Mouse (Mus musculus) urinary bladder, postnatal 14 days (tissue): Measurements from ENCODE around the gene Tigar.

ENCODE experiments used
- DNase-seq: peaks from one replicate; pipeline ENCODE4 v3.0.0; 2021; ENCODE audit warnings: low spot score

Tigar gene

DNA sequence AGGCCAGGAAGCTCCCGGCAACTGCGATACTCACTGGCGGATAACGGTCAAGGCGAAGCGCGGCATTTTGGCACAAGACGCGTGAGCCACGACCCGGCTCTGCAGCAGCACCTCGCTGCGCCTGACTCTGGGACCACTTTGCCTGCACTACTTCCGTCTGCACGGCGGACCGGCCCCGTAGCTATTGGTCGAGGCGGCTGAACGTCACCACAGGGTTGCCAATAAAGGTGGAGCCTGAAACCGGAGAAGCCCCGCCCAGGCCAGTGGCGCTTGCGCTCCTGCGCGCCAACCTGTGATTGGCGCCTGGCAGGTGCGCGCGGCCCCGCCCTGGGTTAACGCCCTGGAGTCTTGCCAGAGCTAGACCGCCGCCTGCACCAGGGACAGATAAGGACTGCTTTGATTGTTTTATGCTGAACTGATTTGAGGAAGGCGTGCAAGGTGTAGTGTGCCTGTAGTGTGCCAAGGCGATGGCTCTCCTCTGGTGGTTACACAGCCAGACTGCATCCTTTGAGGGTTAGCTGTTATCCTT lies at the start of gene Tigar:
Tigar (minus strand) TSS at position 156 of the 529 bp plus-strand sequence.
- DNase-seq = peak; percentile 93

DNA sequence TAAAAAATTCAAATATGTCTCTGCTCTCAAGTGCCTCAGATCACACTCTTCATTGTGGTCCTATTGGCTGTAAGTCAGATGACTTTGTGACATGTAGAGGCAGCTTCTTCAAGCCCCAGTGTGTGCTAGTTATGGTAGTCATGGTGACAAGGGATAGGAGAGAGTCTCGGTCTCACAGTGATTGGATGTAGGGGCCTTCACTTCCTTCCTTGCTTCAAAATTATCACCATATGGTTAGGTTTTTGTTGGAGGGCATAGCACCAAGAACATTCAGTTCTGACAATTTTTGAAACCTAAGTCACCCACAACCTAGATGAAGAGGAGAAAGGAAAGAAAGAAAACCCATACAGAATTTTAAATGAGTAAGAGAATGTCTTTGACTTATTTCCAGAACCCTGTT lies 48.0 kb upstream of the Tigar start:
- no peak for DNase-seq

DNA sequence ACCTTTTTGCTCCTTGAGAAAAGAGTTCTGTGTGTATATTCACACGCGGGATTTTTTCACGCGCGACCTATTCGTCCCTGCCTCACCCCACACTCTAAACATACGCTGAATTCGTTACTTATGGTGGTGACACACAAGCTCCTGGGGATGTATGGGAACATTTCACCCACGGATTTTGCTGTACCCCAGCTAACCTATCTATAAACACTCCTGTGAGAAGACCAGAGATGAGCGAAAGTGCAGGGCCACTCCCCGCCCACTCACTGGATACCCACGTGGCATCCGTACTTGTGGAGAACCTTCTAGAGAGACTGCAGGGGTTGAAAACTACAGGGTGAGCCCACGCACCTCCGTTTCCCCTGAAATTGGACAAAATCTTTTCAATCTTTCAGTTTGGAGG lies 46.1 kb upstream of the Tigar start:
- DNase-seq = no peak

DNA sequence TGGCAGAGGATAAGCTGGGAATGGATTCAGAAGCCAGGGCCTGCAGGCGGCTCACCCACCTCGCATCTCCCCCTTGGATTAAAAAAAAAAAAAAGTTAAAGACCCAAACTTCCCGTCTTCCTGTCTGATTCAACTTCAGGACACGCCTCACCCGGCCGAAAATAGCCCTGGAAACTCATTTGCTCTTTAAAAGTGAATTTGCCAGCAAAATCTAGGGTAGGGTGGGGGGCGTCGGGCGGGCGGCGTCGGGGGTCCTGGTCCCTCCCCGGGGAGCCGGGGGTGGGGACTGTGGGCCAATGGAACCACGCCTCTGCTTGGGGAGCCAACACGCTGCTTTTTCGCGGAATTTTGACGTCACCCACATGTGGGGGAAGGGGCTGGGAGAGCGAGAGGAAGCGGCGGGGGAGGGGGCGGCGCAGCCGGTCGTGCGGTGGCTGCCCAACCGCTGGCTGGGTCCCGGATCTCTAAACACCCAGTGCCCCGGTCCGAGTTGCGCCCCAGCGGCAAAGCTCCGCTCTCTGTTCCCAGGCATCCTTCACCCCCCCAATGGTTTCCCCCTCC lies 45.4 kb upstream of the Tigar start:
- DNase-seq = no peak

DNA sequence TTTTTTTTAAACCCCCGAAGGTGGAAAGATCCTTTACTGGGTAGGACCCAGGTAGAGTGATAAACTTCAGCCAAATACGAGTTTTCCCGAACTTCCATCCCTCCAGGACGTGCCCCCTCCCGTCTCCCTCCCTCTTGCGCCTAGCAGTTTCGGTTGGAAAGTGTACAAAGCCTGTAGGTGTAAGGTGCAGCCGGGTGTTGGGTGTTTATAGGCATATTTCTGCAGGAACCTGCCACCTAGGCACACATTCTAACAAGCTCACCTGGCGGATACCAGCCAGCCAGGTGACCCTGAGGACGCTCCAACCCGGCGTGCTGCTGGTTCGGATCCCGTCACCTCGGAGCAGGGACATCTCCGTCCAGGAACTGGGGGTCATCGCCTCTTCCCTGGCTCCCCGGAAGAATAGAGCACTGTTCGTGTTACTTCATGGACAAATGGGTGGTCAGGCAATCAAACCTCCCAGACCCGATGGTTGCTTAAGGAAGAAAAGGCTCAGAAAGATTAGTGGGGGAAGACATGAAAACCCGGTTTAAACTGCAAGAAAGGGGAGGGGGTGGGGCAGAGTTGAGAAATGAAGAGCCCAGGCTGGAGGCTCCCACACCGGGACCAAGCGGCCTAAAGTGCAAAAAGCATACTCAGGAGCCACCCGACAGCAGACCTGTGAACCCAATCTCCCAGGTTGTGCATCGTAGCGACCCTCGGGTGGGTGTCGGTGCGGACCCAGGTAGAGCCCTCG lies 44.8 kb upstream of the Tigar start:
- no peak for DNase-seq

DNA sequence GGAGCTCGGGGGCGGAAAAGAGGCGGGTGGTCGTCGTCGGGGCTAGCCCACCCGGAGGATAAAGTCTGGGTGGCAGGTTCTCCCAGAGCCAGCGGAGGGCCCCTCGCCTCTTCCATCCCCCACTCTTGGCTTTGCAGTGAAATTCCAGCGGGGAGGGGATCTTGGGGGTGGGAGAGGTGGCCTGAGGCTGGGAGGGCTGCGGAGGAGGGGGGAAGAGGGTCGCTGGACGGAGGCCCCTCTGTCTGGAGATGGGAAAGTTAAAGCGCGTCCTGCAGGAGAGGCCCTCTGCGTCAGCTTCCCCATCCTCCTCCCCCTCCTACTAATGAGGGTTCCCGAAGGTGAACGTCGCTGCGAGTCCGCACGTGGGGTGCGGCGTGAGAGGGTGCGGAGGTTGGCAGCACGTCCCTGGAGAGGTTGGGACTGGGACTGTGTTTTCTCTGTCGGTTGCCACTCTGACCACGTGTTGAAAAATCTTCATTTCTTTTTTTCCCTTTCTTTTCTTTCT lies 44.0 kb upstream of the Tigar start:
- no peak for DNase-seq

DNA sequence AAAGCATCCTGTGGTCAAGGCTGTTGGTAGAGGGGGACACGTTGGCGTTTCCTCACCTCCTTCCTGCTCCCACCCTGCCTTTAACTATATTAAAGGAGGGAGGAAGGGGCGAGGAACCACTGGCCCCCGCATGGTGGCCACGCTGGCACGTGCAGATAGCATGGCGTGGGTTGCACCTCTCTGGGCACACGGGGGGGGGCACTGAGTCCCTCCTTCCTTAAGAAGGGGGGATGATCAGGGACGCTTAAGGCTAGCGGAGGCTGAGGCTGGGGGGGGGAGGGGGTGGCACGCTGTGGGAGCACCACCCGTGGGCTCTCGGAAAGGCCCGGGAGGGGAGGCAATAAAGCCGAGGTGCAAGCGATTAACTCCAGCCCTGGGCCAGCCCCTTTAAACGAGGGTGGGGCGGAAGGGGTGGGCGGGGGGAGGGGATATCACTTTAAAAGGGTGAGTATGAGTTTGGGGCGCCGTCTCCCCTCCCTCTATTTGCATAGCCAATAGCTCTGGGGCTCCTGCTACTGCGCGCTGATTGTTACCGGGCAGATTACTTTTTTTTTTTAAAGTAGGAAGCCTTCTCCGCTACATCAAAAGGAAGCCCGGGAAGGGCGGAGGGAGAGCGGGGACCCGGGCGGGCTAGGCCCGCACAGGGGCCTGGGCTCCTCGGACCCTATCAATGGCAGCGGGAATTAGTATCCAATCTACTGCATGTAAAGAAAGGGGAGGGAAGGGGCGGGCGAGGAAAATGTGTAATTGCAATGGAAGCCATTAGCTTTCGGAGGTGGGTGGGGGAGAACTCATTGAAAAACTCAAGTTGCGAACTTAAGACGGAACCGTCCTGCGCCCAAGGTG lies 43.0 kb upstream of the Tigar start, which contains the start of gene Ccnd2:
Ccnd2 (minus strand) TSS at position 88 of the 846 bp plus-strand sequence.
- DNase-seq = peak; percentile 60

DNA sequence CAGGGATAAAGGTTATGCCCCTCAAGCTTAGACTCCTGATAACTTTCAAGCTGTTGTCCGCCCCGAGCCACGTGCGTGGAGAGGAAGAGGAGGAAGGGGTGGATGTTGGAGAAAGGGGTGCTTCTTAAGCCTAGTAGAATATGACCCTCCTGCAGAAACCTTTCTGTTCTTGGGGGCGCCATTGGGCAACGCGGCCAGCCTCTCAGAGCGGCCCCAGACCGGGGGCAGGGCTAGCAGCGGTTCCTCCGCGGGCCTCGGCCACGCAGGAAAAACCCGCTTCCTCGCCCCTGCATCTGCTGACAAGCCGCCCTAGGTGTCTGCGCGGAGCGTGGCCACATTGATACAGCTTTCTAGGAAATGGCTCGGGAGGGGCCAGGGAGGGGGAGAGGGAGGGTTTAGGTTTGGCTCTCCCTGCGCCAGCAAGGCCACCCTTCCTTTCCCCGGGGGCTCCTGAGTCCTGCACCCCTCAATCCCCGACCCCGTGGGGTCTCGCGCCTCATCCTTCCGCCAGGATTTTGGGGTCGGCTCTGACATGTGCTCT lies 42.3 kb upstream of the Tigar start:
- no peak for DNase-seq

DNA sequence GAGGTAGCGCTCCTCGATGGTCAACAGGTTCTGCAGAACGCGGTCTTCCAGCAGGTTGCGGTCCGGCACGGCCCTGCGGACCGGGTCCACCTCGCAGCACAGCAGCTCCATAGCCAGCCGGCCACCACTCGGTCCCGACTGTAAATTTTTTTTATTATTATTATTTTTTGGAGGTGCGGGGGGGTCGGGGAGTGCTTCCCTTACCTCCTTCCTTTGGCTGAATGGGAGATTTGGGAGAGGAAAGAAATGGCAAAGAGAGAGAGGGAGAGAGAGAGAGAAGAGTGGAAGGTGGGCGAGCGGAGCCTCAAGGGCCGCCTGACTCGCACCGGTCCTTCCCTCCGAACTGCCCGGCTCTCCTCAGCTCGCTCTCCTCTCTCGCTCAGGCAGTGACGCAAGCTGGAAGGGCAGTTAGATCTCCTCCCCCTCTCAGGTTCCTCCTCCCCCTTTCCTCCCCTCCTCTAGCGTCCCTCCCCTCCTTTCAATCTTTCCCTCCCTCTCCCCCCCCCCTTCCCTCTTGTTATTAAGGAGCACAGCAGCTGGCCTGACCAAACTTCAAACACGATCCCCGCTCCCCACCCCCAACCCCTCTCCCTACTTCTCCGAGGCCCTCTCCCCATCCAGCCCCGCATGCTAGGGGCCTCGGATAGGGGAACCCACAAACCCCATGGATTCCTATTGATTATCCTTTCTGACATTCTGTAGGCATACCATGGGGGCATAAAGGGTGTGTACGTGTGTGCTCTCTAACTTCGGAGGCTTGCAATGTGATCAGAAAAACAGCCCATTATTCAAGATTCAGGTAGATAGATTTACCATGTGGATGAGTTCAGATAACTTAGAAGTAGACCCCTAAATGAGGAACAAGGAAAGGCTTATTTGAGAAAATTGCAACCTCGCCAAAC lies 41.6 kb upstream of the Tigar start:
- DNase-seq = peak; percentile 85

DNA sequence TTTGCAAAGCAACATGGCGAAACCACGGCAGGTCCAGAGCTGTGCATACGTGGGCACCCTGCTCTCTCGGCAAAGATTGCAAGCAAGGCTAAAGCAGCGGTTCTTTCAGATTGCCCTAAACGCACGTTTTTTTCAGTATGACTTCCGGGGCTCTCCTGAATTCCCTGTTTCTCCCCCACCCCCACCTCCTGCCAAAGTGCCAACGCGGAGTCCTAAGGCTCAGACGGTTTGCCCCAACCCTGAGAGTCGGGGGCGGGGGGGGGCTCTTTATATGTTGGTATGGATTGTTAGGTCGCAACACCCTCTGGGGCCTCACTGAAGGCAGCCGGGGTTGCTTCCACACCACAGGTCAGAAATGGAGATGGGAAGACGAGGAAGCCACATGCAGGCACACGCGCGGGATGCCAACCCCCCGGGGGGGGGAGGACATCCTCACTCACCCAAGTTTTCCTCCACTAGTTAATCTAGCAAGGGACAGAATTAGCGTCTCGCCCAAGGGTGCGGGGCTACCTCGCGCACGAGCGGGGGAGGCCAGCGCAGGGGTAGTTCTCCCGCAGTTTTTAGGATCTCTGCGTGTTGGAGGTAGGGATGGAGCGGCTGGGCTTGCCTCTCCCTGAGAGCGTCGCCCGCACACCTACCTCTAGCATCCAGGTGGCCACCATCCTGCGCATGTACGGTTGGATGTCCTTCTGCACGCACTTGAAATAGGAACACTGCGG lies 40.7 kb upstream of the Tigar start:
- DNase-seq = no peak

DNA sequence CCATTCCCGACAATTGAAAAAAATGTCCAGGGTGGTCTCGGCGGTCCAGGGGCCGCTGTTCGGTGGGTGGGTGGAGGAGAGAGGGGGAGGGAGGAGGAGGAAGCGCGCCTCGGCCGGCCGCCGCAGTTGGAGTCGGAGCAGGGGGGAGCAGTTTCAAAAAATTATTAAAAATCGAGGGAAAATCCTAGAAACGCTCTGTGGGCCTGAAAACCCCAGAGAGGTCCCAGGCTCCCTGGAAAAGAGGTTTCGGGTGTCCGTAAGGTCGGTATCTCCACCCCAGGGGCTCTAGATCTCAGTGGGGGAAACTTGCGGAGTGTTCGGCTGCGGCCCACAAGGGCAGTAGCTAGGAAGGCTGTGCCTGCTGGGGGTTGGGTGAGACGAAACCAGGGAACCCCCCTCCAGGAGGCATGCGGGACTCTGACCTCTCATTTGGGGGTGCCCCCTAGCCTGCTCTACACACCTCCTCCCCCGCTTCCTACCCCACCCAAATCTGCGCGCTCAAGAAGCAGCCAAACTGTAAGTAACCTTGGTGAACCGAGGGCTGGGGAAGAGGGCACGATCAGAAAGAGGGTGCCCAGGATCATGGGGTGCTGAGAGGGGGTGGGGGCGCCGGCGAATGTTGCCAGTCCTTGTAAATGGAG lies 40.1 kb upstream of the Tigar start:
- DNase-seq = no peak

DNA sequence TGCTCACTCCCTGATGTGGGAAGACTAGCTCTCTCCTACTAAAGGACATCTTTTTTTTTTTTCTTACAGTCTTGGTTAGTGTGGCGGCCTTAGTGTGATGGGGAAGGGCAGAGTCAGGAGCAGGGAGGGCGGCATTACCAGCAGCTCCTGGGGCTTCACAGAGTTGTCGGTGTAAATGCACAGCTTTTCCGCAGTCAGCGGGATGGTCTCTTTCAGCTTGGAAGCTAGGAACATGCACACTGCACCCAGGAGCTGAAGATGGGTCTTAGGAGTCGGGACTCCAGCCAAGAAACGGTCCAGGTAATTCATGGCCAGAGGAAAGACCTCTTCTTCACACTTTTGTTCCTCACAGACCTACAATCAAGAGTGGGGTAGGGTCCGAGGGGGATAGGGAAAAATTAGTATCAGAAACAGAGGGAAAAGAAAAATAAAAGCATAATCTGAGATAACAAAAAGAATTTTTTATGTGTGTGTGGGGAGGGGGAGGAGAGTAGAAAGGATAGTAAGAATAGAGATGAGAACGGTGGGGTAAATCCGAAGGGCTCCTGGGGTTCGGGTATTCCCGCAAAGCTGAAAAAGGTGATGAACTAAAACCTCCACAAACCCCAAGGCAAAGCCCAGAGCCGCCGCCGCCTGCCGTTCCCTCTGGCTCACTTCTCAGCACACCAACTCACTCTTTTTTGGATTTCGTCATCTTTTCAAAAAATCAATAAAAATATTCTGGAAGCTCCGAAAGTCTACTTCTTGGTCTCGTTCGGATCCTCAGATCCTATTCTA lies 39.4 kb upstream of the Tigar start:
- peak; percentile 47 for DNase-seq

DNA sequence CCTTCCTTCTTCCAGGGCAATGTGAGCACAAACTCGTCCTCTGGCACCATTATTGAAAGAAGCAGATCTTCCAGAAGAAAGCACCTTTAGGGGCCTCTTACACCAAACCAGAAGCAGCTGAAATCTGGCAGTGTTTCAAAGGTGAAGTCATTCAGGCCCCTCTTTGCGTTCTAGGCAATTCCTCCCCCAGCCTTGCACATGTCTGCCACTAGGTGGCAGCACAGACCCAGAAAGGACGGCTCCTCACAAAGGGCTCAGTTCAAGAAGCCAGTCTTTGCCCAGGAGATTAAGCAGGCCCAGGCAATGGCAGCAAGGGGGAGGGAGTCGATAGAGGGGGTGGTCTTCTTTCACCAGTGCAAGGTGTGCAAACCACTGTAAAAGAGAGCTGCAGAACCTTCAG lies 38.3 kb upstream of the Tigar start:
- peak; percentile 87 for DNase-seq

DNA sequence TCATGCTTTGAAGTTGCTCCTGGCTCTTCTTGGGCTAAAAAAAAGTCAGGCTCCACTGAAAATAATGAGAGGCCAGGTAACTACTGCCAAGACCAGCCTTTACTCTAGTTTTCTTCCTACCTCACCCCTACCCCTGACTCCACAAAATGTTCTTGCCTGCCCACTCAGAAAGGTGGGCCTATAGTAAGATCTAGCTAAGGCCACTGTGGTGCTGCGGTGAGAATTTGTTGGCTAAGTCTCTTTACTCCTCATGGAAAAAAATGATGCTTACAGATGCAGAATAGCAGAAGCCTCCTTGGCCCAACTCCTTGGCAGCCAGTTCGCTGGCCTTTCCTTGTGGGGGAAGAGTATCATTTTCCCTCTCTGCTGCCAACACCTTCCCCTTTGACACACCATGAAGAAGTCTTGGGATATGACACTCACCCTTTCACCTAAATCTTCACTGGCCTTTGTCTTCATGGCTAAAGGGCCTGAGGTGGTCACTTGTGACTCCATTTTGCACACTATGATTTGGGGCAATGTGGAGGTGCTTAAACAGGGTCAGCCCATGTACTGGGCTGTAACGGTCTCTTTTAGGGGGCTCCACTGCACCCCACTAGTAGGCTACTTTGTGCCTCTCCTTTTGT lies 37.1 kb upstream of the Tigar start:
- no peak for DNase-seq

DNA sequence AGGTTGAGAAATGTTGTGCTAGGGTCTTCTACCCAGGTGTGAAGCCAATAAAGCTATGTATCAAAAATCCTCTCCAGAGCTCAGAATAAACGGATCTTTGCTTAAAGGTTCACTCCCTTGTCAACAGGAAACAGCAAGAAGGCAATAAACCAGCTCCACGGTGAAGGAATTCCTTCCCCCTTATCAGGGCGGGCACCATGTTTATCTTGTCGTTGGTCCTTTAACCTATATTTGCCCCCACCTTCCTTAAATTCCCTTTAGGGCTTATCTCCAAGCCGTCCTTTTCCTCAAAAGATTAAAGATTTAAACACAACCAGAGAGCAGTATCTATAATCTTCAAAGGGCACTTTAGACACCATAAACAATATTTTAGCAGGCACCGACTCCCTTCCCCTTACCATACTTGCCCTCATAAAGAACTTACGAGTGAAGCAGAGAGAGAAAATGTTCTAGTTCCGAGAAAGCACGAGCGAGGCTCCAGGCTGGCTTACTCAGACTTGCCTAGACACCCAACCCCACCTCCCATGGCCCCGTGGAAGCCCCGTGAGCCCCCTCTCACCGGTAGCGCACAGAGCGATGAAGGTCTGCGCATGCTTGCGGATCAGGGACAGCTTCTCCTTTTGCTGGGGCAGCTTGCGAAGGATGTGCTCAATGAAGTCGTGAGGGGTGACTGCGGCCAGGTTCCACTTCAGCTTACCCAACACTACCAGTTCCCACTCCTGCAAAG lies 36.3 kb upstream of the Tigar start:
- DNase-seq = no peak

DNA sequence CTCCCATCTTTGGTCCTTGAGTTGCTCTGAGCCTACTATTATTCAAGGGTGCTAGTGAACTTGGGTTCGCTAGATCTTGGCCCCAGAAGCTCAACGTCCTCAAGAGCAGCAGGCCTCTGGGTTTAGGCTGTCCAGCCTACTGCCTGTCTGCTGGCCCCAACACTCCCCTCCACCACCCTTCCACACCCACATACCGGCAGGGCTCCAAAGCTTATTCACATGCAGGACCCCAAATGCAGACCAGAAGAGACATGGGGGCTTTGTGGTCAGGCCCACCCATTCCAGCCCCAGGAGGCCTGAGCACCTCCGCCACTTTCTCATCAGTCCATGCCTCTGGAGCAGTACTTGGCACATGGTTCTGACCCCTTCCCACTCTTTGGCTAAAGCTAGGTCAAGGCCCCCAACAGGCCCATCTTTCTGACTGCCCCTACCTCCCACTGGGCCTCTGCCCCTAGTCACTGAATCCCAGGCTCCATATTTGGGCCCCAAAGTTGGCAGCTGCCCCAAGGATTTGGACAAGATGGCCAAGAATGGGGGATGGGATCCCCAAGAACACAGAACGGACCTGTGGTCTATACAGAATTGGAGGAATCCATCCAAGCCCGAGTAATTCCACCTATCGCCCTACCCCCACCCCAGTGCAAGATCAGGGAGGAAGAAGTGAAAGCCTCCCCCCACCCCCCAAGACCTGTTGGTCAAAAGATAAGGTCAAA lies 34.4 kb upstream of the Tigar start:
- no peak for DNase-seq

DNA sequence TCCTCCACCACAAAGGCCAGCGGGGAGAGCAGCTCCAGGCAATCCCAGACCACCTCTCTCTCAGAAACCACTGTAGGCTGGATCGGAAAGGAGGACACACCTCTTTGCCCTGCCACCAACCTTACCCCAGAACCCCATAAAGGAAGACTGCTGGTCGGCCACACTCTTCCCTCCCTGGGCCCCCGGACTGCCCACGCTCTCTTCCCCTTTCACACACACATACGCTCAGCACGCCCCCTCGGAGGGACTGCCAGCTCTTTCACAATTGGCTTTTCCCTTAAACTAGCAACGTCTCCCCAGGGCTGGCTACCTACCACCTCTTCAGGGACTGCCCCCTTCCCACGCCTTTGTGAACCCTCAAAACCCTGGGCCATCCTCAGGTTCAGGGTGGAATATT lies 33.8 kb upstream of the Tigar start:
- DNase-seq = no peak
